Mouse (Mus musculus): ENCODE data around the gene Hacl1. TPM values are rescaled to one million over a fixed set of nuclear protein-coding genes. Genes with fewer than 3 reads are reported as not detected.
A peak's percentile ranks its signal among the peaks of the same experiment; 100 is the strongest.

Gene Hacl1
- total RNA-seq, 1 experiment from 2014 or later, result 31.8 TPM

DNA sequence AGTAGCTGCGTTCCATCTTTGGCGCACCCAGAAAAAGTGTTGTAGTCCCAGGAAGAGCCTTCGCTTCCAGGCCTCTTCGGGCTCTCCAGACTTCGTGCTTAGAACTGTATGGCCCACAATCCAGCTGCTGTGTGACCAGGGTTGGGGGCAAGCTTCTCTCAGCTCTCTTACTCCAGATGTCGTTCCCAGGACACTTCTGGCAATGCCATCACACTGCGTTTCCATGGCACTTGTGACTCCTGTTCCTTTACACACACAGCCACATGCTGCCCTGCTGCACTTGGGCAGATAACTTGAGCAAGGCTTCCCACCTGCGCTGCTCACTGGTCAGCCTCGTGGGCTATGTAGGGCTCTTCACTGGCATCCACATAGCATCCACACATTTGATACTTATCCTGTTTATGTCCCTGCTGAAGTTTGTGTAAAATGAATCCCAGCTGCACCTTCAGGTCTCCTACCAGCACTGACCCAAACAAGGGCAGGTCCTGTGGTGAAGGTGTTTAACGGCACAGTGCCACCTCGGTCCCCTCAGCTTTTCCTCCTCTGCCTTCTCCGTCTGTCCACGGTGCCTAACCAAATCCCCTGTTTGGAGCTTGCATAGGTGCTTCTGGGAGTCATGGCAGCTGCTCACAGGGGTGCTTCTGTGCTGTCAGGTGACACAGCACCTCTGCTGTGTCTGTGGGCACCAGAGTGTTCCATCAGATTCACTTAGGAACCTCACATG is 22.5 kb upstream of the Hacl1 start:
- no peak for ATAC-seq (replicated peaks; ENCODE audit: insufficient number of reproducible peaks, low FRiP score, low TSS enrichment, poor library complexity, severe bottlenecking)

DNA sequence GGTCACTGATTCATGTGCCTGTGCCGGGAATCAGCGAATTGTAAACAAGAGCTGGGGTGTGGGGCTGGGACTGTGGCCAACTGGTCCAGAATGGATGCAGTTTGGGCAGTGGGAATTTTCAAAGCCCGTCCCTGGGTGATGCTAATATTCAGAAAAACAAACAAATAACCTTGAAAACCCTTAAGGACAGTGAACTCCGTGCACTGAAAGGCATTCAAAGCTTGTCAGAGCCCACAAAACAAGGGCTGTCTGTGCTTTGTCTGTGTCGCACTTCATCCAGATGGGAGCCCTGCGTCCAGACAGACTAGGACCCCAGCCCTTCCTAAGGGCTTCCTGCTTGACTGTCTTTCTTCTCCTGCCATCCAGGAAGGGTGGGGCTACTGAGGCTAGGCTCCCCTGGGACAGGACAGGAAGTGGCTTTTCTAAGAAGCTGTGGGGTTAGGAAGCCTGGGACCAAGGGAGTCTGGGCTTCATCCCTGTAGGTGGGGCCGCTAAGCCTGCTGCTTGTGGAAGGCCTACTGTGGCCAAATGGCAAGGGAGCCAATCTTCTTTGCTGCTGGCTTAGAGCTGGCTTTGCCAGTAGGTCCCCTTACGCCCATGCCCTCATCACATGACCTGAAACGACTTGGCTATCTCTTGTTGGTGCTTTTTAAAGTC is 21.6 kb upstream of the Hacl1 start:
- no peak for ATAC-seq (replicated peaks; ENCODE audit: insufficient number of reproducible peaks, low FRiP score, low TSS enrichment, poor library complexity, severe bottlenecking)

DNA sequence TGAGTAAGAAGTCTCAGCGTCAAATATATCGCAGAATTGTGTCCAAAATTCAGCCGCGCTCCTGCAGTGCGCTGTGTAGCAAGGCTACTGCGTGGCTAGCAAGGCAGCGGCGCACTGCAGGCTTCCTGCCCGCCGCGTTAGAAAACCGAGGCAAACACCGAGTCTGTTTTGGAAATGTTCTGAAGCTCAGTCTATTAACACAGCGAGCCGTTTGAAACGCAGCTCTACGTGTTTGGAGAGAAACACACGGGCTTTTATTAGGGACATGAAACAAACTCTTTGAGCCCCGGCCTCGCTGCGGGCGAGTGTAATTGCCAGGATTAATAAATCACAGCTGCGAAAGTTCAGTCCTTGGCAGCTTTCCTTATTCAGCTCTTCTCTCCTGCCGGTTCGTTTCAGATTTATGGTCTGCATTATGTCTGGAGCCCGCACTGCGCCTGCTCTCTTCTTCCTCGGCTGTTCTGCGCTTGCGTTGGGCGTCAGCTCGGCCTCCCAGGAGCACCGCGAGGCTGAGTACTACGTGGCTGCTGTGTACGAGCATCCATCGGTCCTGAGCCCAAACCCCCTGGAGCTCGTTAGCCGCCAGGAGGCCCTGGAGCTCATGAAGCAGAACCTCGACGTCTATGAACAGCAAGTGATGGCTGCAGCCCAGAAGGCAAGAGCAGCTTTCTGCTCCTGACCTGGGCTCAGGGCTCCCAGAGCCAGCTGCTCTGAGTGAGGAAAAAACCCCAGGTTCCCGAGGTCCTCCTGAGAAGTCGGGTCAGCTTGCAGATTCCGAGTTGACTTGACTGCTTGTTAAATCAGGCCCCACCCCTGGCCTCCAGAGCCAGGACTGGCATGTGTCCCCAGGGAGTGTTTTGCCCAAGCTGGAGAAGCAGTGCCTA is 20.8 kb upstream of the Hacl1 start:
- ATAC-seq (replicated peaks; ENCODE audit: insufficient number of reproducible peaks, low FRiP score, low TSS enrichment, poor library complexity, severe bottlenecking), result peak; percentile 60

DNA sequence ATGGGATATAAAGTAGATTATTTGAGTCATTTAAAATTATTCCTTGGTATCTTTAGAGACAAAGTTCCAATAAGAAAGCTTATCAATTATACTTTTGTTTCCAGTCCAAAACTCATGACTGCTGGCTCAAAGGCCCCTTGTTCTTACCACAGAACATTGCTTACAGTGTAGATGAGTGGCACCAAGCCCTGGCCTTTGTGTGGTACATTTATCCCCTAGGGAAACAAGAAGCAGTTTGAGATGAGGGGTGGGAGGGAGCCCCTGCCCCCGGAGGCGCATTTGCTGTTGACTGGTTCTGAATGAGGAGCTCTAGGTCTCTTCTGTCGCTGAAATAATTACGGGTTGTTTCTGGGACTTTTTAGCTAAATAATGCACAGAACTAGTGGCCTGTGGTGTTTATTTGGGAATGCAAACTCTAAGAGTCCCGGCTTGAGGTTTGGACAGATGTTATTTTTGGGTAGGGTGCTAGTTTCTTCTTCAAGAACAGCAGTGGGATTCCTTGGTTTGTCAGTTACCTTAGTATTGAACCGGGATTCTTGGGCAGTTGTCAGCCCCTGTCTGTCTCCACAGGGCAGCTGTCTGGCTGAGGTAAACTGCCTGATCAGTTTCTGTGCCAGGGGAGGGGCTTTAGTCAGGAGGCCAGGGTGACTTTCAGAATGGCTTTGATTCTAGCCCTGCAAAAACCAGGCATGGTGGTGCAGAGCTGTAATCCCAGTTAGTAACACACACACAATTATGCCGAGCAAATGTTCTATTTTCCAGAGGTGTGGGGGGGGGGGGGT is 19.4 kb upstream of the Hacl1 start:
- ATAC-seq (replicated peaks; ENCODE audit: insufficient number of reproducible peaks, low FRiP score, low TSS enrichment, poor library complexity, severe bottlenecking), result no peak

DNA sequence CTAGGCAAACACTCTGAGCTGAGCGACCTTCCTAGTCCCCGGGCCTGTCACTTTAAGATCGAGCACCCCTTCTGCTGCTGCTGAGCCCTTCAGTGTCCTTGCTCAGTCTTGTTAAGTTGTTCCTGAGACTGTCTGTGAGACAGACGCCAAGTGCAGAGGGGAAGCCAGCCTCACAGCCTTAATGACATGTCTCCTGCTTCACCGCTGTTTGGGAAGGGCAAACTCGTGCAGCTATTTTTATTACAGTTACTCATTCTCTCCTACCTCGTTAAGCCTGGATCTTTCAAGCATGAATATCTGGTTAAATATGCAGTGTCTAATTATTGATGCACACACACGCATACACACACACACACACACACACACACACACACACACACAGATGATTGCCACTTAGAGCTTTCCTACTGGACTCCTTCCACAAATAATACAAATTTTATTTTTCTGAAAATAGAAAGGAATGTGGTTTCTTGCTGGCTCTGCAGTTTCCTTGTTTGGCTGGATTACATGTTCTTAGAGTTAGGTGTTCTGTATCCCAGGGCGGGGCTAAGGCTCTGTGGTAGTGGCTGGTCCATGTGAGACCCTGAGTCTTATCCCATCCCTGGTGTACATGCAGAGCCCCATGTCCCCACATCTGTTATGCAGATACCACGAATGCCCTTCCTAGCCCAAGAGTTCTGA is 18.6 kb upstream of the Hacl1 start:
- no peak for ATAC-seq (replicated peaks; ENCODE audit: insufficient number of reproducible peaks, low FRiP score, low TSS enrichment, poor library complexity, severe bottlenecking)

DNA sequence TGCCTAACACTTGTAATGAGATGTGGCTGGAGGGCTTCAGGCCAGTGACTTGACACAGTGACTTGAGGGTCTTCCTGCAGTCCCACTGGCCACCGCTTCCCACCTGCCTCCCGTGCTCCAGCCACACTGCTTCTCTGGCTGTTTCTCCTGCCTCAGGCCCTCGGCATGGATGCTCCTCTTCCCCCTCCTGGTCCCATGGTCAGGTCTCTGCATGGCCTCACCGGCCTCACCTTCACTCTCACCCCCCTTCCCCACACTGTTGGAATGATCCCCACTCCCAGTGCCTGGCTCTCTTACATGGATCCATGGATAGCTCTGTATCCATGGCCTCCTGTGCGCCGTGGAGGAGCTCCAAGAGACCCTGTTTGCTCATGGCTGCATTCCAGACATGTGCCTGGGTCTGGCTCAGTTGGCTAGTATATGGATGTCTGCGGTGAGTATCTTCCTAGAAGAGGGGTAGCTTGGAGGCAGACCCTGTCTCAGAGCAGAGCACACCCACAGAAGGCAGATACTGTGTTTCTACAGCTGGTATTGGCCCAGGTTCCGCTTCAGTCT is 17.1 kb upstream of the Hacl1 start:
- no peak for ATAC-seq (replicated peaks; ENCODE audit: insufficient number of reproducible peaks, low FRiP score, low TSS enrichment, poor library complexity, severe bottlenecking)

DNA sequence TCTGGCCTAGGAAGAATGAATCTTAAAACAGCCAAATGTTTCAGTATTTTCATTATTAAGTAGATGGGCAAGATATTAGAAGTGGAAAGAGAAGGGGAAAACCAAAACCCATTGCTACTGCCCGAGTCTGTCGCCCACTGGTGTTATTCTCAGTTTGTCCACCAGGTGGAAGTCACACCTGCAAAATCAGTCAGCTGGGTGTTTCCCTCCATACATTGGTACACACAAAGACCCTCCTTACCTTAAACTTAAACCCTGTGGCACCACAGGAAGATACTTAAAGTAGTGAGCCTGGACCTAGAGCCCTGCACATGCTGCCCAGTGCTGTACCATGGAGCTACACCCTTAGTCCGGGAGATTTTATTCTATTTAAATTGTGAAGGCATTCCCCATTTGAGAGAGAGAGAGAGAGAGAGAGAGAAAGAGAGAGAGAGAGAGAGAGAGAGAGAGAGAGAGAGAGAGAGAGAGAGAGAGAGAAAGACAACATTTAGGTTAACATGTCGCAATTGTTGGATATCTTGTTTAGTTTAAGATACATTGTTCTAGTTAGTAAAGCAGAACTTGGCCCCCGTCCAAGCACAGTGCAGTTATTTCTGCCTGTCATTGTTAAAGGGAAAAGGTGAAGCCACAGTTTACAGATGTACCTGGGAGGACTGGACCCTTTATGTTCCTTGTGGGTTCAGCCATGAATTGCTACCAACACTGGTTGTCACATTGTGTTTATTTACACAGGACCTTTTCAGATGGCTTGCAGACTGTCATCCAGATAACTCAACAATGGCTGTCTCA is 16.0 kb upstream of the Hacl1 start:
- peak; percentile 43; the same call in 1 of the 2 replicates for ATAC-seq (replicated peaks; ENCODE audit: insufficient number of reproducible peaks, low FRiP score, low TSS enrichment, poor library complexity, severe bottlenecking)

DNA sequence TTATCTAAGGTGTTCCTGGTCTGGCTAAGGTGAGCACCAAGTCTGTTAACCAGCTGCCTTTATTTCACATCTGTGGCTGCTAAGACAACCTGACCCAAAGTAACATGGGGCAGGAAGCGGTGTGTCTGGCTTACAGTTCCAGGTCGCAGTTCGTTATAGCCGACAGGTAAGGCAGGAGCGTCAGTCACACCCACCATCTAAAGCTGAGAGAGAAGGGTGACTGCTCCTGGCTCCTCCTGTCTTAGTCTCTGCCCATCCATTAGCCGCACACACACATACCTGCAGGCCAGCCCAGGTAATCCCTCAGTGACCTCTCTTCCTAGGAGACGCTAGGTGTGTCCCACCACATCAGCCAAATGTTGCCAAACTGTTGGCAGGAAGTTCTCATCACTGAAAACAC is 15.3 kb upstream of the Hacl1 start:
- no peak for ATAC-seq (replicated peaks; ENCODE audit: insufficient number of reproducible peaks, low FRiP score, low TSS enrichment, poor library complexity, severe bottlenecking)

DNA sequence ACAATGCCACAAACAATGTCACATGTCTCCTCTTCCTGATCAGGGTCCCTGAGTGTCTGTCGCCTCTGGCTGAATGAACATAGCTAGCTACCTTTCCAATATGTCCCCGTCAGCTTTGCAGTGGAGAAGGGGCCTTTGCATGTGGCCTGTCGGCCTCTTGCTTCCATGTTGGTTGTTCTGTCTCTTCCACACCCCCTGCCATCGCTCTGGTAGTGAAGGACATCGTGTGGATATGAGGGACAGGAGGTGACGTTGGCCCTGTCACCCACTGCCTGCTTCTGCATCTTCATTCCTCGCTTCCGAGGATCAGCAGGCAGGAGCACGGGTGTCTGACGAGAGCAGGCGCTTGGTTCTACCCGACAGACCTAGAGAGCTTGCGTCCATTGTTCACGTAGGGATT is 14.3 kb upstream of the Hacl1 start:
- no peak for ATAC-seq (replicated peaks; ENCODE audit: insufficient number of reproducible peaks, low FRiP score, low TSS enrichment, poor library complexity, severe bottlenecking)

DNA sequence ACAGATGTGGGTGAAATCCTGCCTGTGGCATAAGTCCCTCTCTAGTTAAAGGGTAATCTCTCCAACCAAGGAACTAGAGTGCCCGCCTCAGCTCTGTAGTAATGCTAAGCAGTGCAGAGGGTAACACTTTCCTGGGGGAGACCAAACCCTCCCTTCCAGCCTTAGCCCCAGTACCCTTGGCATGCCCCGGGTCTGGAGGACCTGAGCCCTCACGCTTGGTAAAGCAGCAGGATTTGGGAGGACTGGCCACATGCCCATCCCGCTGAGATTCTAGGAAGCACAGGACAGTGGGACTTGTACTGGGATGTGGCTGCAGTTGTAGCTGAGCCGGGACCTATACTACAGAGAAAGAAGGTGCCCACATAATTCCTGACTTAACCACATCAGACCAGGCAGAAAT is 13.7 kb upstream of the Hacl1 start:
- ATAC-seq (replicated peaks; ENCODE audit: insufficient number of reproducible peaks, low FRiP score, low TSS enrichment, poor library complexity, severe bottlenecking), result no peak

DNA sequence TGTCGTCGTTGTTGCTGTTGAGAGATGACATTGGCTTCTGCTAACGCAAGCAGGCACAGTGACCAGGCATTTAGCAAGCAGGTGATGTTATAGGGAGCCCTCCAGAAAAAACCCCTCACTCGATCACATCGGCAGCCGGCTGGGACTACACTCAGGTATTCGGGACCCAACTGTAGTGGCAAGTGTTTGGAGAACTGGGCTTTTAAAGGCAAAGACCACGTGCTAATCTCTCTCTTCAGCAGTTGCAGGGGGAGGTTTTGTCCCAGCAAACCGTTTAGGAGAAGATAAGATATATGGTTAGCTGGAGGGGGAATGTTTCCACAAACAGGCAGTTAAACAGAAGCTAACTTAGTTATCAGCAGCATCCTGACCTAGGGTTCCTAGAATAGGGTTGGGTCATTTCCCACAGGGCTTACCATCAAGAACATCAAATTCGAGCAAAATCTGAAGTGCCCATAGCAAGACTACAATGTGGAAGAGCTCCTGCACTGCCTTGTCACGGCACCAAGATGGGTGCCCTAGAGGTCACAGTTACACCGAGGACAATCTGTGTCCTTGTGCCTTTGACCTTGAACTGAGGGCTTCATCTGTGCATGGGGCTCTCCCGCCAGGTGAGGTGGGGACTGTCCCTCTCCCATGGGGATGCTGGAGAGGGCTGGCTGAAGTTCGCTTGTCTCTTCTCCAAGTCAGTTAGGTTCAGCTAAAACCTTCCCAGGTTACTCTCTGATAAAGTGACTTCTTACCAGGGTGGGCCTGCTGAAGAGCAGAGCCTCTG is 12.2 kb upstream of the Hacl1 start:
- no peak for ATAC-seq (replicated peaks; ENCODE audit: insufficient number of reproducible peaks, low FRiP score, low TSS enrichment, poor library complexity, severe bottlenecking)

DNA sequence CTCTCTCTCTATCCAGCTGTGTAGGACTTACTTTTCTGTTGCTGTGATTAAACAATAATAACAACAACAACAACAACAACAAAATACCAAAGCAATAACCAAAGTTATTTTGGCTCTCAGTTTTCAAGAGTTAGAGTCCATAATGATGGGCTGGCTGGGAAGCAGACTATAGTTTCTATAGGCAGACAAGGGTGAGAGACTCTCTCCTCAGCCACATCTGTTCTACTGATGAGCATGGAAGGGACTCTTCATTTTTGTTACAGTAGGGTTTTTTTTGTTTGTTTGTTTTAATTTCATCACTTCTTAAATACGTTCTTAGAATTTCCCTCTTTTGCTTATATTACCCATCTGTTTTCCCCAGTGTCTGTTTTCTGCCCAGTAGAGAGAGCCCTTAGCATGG is 11.5 kb upstream of the Hacl1 start:
- ATAC-seq (replicated peaks; ENCODE audit: insufficient number of reproducible peaks, low FRiP score, low TSS enrichment, poor library complexity, severe bottlenecking), result no peak

DNA sequence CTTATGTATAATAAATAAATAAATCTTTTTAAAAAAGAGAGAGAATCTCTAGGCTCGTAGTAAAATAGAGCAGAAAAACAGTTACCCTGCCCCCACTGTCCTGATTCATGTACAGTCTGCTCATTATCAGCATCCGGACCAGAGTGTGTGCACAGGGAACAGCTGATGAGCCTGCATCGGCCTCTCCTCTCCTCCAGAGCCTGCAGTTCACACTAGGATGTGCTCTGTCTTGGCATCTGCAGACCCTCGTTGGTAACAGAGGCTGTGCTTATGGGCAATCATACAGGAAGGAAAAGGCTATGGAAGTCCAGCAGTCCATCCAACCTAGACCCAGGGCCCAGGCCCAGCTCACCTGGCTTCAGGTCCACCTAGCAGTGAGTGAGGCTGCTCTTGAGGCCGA is 11.0 kb upstream of the Hacl1 start:
- ATAC-seq (replicated peaks; ENCODE audit: insufficient number of reproducible peaks, low FRiP score, low TSS enrichment, poor library complexity, severe bottlenecking), result no peak

DNA sequence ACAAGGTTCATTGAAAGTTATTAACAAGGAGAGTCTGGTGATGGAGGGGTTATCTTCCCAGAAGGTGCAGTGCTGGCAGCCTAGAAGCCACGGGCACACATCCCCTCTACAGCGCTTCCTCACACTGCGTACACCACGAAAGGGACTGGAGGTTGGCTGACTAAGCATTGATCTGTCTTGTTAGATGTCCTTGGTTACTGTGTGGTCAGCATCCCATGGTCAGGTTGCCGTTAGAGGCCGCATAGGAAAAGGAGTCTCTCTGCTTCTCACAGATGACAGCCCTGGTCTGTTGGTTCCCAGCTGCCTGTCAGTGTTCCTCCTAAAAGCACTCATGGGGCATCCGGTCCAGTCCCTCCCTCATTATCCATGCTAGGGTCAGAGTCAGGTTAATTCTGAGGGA is 10.1 kb upstream of the Hacl1 start:
- ATAC-seq (replicated peaks; ENCODE audit: insufficient number of reproducible peaks, low FRiP score, low TSS enrichment, poor library complexity, severe bottlenecking), result no peak

DNA sequence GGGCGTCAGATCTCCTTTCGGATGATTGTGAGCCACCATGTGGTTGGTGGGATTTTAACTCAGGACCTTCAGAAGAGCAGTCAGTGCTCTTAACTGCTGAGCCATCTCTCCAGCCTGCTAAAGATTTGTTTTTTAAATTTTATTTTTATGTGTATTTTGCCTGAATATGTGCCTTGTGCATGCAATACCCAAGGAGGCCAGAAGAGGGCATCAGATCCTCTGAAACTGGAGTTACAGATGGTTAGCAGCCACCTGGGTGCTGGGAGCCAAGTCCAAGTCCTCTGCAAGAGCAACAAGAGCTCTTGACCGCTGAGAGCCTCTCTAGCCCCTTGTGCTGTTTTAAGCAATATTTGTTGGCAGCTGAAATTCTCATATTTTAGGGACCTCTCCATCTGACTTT is 9.3 kb upstream of the Hacl1 start:
- ATAC-seq (replicated peaks; ENCODE audit: insufficient number of reproducible peaks, low FRiP score, low TSS enrichment, poor library complexity, severe bottlenecking), result no peak

DNA sequence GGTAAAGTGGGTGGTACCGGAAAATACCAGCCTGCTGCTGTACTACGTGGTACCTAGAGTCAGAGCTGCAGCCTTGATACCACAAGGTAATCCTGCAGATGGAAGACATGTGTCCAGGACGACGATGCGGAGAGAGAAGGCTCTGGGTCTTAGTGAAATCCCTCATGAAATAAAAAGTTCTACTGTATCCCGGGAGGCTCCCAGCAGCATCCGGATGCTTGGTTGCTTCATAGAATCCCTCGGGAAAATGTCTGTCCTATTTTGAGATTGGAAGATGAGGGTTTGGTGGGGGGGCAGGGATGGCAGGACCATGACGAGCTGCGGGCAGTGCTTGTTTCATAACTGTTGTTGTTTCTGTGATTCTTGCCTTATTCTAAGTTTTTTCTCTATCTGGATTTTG is 6.9 kb upstream of the Hacl1 start:
- ATAC-seq (replicated peaks; ENCODE audit: insufficient number of reproducible peaks, low FRiP score, low TSS enrichment, poor library complexity, severe bottlenecking), result no peak

DNA sequence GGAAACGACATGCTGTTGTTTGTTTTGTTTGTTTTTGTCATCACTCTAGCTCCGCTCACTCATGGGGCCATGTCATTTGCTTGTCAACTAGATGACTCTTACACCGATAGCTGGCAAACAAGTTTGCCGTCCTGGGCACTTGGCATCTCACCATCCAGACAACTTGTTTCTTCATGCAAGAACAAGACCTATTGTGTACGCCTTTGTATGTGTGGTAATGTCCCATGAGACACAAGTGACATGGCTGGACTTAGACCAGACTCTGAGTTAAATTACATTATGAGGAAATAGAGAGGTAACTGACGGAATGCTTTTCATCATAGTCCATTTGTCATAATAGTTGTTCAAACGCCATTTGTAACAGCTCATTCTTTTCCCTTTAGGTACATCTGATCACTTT is 4.8 kb upstream of the Hacl1 start:
- ATAC-seq (replicated peaks; ENCODE audit: insufficient number of reproducible peaks, low FRiP score, low TSS enrichment, poor library complexity, severe bottlenecking), result no peak
